Mouse (Mus musculus) embryo, embryonic 9.5 days (tissue): ENCODE measurements around the gene Ano3.
A peak's percentile ranks its signal among the peaks of the same experiment; 100 is the strongest.

Source experiments
- DNase-seq: peaks from one replicate; pipeline ENCODE4 v3.0.0-alpha.2; 2017; ENCODE audit errors: extremely low spot score

Gene Ano3

DNA sequence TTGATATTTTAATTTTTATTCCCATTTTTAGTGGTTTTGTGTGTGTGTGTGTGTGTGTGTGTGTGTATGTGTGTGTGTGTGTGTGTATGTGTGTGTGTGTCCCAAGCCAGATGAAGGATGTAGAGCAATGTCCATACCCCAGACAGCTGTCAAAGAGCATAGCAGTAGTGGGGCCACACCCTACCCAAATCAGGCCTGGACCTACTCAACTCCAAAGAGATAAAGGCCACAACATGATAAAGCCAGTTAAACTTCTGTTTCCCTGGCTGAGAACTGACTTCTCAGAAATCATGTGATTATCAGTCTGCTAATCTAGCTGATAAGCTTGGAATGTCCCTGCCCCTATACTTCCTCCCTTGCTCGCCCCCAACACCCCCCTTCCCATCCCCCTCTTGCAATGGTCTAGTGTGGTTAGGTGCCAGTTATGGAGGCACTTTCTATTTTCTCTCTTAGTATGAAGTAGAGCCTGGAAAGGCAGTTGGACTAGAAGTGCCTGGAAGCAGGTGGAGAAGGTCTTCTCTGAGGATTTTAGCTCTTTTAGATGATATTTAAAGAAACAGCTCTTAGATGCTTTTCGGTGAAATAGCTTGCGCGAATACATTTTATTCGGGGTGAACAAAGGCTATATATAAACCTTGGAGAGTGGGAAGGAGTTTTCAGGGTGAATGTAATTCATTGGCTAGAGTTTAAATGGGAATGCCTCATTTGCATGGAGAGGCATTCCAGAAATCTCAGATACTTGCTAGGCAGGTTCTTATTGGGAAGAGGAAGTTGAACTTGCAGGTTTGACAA is 144.2 kb downstream of the Ano3 start:
- no peak for DNase-seq

DNA sequence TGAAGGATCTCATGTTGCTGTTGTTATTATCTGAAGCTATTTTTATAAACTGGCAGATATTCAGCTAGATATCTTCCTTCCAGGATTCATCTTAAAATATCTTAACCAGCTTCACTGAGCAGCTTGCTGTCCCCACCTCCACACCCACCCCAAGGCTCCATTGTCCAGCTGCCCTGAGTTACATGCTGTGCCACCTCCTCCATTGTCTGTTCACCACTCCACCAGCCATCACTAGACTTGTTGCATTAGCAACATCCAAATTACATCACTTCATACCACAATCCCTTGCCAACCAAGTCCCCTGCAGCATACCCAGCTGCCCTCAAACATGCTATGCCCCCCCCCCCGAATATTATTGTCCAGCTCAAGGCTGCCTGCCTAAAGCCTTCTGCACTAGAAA is 154.8 kb downstream of the Ano3 start:
- no peak for DNase-seq

DNA sequence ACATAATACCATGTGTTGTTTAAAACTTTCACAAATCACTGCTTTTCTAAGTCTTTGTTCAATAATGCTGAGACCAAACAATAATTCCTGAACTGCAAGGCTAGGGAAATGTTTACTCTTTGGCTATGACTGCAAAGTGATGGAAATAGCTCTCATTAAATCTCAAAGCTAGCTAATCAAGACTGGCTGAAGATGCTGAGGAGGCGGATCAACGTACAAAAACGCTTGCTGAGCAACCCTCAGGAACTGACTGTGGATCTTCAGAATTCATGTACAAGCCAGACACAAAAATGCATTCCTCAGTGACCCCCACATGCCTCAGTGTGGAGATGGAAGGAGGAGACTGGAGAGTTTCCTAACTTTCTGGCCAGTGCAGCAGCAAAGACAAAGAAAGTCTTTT is 155.3 kb downstream of the Ano3 start:
- DNase-seq = no peak

DNA sequence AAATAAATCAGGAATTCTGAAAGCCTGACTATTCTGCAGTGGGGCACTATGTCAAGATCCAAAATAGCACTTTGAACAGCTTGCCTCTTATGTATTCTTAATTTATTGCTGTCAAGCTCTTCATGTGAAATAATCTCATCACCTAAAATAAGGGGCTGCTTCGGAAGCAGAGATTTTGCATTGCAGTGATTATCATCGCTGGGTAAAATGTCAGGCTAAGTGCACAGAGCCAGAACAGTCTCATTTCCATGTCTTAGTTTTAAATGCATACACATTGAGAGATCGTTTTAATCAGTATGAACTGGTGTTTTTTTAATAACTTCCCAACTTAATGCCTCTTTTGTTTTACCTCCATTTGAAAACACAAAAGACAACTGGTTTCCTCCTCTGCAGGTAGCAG is 163.3 kb downstream of the Ano3 start:
- no peak for DNase-seq

DNA sequence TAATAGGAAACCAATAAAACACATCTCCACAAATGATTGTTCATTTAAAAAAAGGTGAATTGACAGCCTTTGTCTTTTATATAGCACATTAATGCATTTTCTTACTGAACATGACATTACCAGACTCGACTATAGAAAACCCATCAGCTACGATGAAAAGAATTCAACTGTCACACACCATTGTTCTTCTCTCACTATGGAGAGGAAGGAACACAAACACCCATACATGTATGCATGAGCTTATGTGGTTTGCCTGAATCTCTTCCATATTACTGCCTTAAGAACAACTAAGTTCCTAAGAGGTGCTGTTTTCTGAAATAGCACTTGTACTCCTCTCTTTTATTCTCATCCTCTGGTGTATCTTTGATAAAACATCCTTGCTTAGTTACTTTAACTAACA is 191.3 kb downstream of the Ano3 start:
- DNase-seq = no peak

DNA sequence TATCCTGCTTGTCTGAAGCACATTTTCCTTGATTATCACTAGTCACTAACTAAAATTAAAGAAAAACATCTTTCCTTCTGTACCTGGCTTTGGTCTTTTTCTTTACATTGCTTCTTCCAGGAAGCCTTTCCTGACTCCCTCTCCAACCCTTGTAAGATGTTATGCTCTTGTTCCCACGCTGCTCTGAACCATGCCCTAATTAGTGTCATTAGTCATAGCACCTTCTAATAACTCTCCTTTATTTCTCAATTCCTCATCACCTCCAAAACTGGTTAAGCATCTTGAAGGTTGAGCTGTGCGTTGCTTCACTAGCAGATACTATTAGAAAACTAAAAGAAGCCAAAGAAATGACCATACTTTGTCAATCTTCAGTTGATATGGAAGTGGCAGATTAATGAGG is 193.2 kb downstream of the Ano3 start:
- DNase-seq = no peak

DNA sequence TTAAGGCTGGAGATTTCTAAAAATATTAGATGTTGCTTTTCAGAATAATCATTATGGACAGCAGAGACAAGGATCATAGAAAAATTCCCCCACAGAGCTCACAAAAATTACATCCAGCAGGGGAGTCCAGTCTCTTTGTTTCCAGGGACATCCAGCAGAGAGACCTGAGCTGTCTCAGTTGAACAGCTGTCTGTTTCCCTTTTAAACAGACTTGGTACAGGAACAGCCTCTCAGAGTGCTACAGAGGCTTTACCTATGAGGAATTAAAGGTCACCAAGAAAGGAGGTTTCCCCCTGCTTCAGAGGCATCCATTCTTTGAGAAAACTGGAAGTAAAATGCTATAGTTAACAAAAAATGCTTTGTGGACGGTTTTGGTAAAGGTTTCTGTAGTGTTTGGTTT is 210.2 kb downstream of the Ano3 start:
- no peak for DNase-seq

DNA sequence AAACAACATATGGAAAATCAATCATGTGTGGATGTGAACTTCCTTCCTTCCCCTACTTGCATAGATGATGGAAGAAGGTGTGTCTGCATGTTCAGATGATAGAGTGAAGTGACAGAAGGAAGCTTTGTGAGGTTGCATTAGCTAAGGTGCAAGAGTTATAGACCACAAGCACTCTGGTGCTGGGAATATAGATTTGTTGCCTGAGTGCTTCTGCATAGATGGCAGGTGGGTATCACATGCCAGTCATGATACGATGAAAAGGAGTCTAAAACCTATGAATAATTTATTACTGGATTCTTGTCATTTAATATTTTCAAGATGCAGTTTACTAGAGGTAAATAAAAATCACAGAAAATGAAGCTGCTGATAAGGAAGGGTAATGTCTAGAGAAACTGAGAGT is 210.9 kb downstream of the Ano3 start:
- no peak for DNase-seq

DNA sequence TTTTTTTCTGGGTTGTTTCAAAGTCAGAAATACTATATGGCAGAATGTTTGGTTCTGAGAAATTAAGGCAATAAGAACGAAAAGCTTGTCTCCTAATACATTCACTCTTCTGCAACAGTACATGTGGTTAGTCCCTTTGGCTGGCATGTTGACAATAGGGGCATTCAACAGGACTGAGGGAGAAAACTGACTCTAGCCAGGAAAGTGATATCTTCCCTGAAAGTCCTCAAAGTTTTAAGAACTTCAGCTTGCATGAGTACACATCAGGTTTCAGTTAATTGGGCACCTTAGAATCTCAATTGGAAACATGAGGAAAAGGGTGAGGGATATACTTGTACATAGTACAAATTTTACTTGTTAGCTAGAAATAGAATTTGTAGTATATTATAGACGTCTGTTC is 212.7 kb downstream of the Ano3 start:
- no peak for DNase-seq

DNA sequence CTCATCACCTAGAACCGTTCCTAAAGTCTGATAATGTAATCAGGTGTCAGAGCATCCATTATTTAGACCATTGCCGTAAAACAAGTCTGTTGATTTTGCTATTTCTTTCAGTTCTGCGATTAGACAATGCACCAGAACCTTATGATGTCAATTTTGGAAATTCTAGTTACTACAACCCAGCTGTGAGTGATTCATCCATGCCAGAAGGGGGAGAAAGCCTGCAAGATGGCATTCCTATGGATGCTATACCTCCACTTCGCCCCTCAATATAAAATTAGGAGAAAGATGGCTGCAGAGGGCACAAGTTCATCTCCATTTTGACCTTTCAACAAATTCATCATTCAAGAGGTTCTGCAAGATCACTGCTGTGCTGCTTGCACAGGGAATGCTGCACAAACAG is 213.5 kb downstream of the Ano3 start:
- no peak for DNase-seq

DNA sequence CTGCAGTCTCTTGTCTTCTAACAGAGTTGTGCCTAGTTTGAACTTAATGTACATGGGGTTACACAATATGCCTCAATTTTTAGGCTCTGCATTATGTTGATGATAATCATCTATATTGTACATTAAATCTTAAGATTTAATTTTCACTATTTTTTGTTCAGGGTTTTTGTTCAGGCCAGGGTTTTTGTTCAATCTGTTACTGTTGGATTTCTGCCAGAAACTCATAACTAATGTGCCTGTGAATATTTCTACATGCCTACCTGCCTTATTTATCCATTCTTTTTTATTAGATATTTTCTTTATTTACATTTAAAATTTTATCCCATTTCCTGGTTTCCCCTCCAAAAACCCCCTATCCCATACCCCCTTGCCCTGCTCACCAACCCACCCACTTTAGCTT is 224.6 kb downstream of the Ano3 start:
- DNase-seq = no peak

DNA sequence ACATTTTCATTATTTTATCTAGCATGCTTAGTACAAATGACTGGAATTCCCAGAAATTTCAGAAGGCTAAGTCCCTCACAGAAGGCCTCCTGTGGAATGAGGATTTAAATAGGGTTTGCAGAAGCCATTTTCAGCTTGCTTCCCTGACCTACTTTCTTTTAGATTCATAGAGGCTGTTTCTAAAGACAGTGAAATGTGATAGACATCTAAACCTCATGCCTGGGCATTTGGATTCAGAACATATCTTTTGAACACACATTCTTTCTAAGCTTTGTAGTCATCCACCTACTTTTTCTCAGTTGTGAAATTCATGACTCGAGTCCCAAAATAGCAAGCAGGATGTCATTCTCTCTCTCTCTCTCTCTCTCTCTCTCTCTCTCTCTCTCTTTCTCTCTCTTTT is 228.5 kb downstream of the Ano3 start:
- no peak for DNase-seq

DNA sequence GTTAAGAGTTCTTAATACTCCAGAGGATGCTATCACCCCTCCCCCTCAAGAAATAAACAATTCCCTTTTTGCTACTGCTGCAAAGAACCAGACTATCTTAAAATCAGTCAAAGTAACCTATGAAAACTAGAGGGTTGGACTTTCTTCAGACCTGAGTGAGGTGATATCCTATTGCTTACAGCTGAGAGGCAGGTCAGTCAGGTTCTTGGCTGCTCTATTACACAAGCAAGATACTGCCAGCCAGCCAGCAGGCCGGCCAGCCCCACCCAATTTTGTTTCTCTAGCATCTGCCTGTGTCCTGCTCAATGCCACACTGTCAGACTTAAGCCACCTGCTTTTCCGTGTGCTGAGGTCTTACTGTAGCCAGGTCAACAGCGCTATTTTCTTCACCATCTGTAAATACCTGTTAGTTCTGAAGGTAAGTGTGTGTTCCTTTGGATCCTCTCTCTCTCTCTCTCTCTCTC is 229.4 kb downstream of the Ano3 start, which contains the start of gene Muc15:
Gene Muc15 (plus strand): TSS at position 51 of the 464 bp plus-strand sequence.
- DNase-seq = no peak

DNA sequence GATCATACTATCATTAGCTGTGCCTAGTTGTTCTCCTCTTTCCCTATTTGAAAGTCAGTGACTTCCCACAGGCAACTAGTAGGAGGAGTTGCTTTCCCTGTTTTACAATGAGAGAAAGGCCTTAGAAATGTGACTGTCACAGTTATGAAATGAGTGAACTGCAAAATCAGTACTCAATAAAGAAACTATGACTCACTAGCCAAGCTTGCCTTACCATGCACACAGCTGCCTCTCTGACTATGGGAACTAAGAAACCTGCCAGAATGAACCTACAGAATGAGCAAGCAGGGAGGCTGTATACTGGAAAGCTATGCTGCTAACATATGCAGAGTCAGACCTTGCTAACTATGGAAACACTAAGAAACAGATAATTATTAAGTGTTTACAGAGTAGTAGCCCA is 231.7 kb downstream of the Ano3 start:
- DNase-seq = no peak

DNA sequence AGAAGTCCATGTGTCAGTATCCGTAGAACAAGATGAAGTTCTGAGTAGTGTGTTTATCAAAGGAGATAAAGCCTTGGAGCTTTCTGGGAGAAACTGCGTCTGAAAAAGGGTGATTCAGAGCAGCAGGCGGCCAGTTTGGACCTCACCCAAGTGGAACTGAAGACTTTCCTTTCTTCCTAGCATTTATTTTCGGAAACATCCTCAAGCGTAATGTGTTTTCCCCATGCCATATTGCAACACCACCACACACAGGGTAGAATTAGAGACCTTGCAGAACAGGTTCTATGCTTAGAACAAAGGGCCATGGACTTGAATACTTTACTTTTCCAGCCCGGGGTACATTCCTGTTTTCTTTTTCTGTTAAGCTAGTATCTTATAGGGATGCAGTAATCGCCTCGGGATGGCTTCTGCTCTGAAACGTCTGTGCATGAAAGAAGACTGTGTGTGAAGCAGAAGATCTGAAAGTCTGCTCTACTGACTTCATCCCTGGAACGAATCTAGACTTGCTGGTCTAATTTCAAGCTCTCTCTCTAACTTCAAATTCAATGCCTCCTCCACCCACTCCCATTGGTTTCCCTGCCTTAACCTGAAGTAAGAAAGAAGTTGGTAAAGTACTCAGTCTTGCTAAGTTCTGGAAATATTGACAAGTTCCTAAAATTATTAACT is 240.5 kb downstream of the Ano3 start:
- no peak for DNase-seq

DNA sequence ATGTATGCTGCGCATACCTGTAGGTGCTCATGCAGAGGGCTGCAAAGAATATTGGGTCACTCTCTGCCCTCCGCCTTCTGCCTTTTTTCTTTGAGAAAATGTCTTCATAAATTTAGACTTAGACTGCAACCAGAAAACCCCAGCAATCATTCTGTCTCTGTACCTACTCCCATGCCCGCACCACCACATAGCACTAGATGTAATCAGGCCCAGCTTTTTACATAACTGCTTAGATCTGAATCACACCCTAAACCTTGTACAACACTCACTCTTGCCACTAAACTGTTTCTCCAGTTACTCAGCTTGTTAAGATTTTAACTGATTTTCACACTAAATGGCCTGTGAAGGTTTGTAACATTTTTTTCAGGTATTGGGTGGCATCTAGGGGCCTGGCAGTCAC is 241.3 kb downstream of the Ano3 start:
- no peak for DNase-seq

DNA sequence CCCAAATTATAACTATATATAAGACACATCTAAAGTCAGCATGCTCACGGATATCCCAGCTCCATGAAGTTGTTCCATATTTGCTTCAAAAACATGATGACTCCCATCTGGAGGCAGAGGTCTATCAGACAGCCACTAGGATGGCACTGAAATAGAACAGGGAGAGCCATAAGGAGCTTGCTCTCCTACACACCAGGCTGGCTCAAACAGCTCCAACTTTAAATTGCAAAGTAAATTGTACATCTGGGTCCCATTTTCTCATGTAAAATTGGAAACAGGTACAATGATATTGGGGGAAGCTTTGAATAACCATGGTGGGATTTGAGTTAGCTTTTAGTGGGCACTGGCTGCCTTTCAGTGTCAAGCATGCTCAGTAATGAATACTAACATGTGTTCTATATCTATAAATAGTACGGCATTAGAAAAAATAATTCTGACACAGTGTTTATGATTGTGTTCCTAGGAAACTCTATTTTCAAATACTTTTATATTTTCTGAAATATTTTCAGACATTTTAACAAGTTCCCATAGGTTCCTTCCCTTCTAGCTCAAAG is 279.6 kb downstream of the Ano3 start:
- no peak for DNase-seq

DNA sequence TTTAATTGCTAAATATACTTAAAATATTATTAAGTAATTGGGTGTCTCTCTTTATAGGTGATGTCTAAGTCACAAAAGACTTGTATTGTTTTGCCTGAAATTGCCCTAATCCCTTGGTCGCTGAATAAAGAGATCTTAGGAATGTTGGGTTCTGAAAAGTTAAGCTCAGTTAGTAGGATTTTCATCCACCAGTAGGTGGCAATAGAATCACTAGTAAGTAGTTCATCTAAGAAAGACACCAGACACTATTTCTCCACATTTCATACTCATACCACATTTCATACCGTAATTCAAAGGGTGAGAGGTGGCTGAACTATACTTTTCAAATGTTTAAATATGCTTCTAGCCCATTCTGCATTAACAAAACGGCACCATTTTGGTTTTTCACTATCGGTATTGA is 287.4 kb downstream of the Ano3 start:
- DNase-seq = peak; percentile 18

DNA sequence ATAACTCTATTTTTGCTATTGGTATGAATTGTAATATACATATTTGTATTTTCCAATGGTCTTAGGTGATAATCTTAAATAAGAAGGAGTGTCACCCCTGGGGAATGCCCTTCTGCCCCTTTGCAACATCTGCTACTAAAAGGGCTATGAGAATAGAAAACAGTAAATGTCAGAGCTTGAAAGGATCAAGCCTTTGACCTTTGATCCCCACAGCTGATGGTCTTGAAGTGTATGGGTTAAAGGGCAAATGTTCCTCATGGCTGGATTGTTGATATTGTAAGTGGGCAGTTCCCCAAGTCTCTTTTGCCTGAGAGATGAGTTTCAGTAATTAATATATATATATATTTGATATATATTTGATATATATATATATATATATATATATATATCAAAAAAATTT is 305.9 kb downstream of the Ano3 start:
- DNase-seq = peak; percentile 9

DNA sequence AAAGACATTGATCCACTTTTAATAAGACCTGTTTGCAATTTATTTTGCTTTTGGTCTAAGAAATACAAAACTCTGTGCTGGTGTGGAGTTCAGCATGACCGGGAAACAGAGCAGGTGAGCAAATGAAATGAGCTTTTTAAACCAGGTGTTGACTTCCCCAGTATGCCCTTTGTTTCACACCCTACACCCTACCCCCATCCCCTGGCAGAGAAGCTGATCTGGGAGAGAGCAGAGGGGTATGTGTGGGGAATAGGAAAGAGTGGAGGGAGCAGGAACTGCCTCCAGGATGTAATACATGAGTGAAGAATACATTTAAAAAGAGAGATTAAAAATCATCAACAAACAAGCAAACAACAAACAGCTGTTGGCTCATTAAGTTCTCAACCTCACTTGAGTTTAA is 306.4 kb downstream of the Ano3 start:
- DNase-seq = no peak
